Mouse (Mus musculus) MEL-GATA-1-ER (cell line): ENCODE measurements around the gene Col23a1.

ENCODE experiments used
- DNase-seq: peaks from one replicate; pipeline ENCODE4 v3.0.0-alpha.2; 2012; ENCODE audit warnings: low read depth; ENCODE audit errors: extremely low read depth

Col23a1 gene

DNA sequence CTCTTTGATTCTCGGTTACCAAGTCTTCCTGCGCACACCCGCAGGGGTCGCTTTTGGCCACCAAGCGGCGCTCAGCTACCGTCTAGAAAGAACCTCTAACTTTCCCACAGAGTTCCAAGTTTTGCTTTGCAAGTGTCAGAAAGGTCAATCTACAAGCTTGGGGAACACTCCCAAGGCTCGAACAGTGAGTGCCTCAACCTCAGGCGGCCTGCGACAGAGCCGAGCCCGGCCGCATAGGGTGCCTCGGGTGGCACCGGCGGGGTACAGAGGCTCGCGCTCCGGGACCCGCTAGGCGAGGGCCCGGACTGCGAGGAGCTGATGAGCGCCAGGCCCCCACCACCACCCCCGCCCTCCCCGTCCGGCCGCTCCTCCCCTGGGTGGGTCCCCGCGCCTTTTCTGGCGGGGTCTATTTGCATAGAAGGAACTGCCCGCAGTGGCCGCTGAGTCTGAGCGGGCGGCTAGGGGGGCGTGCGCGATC lies at the start of gene Col23a1:
Col23a1 (plus strand) TSS at position 357 of the 478 bp plus-strand sequence.
- no peak for DNase-seq

DNA sequence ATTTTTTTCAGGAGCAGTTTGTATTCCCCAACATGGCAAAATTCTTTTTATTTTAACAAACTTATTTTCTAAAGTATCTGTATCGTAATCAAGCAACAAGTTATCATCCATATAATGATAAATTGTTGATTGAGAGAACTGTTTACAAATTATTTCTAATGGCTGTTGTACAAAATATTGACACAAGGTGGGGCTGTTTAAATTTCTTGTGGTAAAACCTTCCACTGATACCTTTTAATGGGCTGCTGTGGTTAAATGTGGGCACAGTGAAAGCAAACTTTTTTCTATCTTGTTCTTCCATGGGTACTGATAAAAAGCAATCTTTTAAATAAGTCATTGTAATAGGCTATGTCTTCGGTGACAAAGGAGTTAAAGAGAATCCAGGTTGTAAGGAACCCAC lies 46.8 kb upstream of the Col23a1 start:
- no peak for DNase-seq

DNA sequence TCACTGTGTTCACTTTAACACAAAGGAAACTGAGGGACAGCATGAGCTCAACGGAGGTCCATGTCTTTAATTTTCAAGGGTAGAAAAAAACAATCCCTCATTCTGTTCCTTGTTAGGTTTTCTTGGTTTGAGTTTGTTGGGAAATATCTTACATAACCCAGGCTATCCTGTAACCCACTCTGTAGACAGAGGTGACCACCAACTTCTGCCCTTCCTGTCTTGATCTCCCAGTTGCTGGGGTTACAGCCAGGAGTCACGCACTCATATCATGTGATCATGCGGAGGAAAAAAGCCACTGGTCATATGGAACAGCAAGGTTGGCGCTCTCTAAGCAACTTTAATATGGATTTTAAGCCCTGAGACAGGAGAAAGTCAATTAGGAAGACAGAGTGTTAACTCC lies 32.7 kb upstream of the Col23a1 start:
- DNase-seq = no peak

DNA sequence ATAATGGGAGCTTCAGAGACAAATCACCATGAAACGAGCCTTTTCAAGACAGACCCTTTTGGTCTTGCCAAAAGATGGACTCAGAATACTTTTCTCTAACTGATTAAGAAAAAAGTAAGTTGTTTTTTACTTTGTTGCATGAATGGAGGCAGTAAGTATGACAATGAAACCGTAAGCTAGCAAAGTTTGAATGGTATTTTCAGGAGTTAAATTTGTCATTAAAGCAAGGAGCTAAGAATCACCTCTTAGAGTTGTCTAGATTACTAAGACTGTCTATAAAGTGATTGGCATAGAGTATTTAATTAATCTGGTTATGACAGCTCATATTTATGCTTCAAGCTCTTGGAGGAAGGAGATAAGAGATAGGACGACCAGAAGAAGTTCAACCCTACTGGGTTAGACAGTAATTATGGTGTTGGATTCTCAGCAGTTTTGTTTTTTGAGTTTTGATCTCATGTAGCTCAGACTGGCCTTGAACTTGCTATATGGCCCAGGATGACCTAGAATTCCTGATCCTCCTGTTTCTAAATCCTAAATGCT lies 28.0 kb upstream of the Col23a1 start, which contains the start of gene Clk4:
Clk4 (plus strand) TSS at position 51 of the 540 bp plus-strand sequence.
- DNase-seq = peak; percentile 26

DNA sequence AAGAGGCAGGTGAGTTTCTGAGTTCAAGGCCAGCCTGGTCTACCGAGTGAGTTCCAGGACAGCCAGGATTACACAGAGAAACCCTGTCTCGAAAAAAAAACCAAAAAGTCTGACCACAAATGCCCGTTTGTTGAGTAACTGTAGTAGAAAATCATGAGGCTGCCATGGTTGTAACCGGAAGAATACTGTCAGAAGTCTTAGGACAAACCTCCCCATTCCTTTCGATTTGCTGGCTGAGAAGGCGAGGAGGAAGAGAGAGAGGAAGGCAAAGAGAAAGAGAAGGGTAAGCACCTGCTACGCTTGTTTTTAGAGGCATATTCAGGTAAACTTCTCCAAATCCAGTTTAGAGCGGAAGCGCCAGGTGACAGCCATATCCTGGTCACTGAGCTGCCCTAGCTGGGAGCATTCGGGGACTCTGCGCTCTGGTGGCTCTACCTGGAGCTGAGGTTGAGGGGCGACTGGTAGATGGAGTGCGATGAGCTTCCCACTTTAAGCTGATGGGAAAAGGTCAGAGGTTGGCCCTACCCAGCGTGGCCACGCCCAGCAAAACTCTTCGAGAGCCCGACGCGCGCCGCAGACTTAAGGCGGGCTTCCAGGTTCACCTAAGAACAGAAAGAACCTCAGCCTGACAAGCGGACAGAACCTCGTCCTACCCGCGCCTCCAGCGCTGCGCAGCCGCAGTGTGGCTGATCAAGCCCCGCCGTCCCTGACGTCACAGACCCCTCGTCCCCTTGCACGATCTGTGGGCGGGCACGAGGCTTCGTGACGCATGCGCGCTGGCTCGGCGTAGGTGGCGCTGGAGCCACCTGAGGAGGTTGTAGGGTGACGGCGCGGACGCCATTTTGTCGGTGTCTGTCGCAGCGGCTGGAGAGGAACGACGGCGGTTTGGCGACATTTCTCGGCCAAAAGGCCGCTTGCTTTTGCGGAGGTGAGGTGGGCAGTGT lies 27.1 kb upstream of the Col23a1 start, which contains the start of gene BC049762:
BC049762 (minus strand) TSS at position 705 of the 944 bp plus-strand sequence.
- peak; percentile 92 for DNase-seq

DNA sequence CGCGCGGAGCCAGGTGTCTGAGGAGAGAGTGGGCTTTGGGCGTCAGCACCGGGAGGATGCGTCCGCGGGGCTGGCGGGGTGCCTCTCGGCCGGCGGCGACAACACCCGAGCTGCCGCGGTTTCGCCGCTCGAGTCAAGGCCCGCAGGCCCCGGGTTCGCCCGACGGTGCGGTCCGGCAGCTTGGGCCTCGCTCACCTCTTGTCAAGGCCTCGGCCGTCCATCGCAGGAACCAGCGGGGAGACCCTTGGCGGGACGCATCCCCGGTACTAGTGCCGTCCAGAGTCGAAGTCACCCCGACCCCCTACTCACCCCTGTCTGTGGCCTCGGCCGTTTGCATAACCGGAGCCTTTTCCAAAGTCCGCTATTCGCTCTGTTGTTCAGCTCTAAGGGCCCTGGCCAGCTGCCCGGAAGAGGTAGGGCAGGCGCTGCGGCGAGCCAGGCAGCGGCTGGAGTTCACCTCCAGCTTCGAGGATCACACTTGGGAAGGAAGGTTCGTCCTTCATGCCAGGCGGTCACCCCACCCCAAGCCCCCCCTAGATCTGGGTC lies 26.4 kb upstream of the Col23a1 start:
- DNase-seq = no peak

DNA sequence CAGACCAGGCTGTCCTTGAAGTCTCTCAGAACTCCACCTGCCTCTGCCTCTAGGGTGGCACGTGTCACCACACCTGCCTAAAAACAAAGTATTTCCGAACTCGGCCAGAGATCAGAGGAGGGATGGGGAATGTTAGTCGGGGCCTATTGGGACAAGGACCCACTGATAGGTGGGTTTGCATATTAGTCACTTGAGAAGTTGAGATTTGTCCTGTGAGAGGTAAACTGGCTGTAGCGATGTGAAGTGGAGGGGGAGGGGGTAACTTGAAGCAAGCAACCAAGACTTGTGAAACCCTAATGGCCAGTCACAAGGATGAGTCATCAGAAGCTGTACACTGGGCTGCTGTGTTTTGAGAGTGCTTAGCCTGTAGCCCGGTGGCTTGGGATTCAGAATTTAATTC lies 25.4 kb upstream of the Col23a1 start:
- peak; percentile 47 for DNase-seq

DNA sequence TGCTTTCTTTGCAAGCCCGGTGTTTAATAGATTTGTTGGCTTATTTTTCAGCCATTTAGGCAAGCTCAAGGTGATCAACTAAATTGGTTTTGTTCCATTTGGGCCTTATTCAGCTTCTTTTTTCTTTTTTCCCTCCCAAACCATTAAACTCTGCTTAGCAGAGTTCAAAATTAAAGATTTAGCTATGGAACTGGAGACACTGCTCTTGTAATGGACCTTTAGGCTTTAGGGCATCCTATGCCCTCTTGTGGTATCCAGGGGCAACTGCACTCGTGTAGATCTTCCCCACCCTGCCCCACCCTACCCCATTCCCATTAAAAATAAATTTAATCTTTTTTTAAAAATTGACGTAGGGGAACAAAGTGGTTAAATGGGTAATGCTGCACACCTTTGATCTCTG lies 24.4 kb upstream of the Col23a1 start:
- DNase-seq = peak; percentile 24

DNA sequence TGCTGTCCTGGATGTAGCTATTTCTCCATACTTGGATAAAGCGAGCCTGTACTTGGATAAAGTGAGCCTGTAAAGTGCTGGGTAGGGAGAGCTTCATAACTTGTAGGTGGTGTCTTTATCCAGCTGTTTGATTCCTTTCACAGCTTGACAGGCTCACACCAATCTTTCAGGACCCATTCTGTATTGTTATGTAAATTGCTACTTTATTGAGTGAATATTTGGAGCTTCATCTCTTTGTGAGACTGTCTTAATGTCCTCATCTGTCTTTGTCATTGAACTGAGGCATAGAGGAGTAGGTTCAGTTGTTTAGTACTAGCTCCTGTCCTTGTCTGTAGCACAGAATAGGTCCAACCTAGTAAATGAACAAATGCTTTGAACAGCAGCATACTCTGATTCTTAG lies 15.3 kb upstream of the Col23a1 start:
- DNase-seq = no peak

DNA sequence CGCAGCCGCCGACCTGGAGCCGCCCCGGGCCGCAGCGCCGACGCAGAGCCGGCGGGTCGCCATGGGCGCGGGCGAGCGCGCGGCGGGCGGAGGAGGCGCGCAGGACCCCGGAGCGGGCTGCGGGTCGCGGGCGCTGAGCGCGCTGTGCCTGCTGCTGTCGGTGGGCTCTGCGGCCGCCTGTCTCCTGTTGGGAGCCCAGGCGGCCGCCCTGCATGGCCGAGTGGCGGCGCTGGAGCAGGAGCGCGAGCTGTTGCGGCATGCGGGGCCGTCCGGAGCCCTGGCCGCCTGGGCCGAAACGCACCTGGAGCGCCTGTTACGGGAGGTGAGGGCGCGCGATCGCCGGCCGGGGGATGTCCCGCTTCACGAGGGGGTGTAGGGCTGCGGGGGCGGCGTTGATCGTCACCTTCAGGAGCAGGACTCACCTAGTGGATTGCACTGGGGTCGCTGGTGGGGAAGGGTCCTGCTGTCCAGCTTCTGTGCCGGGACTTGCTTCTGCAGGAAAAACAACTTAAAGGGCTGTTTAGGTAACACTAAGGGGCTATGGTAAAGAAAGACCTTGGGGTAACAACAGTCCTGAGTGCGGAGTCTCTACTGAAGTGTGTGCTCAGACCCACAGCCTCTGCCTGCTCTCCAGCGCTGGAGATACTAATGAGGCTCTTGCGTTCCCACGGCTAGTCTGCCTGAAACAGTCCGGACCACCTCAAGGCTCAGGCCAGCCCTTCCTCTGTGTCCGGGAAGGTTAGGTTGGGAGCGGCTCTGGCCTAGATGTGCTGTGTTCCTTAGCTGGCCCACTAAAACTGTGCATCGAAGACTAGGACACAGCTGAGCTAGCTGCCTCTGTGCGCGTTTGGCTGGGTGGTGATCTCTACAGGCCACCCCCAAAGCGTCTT lies 591 bp downstream of the Col23a1 start:
- DNase-seq = no peak

DNA sequence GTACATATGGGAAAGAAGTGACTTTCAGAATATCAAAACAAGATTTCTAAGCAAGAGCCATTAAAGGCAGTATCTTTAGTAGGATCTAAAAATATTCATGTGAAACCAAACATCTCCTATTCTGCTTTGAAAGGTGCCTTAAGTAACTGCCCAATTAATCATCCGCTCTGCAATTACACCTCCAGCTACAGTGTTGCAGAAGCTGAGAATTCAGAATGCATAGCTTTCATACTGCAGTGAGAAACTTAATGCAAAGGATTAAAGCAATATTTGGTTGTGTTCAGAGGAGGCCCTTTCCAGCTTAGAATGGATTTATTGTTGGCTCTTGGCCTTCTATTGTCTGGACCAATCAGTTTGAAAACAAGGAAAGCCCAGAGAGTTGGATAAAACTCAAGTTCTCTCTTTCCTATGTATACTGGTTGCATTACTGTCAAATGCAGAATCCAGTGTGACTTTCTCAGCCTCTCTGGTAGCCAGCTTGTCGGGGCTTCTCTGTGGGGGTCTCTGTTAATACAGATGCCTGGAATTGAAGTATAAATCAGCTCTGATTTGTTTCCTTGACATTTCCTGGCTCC lies 4.3 kb downstream of the Col23a1 start:
- no peak for DNase-seq

DNA sequence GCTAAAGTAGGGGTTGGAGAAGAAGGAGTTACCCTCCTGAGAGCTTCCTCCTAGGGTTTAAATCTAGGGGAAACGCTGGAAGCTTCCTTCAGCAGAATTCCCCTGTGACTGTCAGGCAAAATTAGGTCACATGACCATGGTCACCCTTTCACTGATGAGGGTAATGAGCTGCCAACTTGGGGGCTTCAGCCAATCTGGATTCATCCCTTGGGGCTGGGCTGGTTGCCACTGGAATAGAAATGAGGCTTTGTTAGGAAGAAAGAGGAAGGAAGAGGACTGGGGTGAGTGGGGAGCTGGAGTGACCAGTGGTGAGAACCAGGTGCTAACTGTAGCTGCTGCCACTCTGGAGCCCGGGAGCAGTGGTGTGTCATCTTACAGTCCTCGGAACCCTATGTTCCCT lies 6.0 kb downstream of the Col23a1 start:
- DNase-seq = no peak

DNA sequence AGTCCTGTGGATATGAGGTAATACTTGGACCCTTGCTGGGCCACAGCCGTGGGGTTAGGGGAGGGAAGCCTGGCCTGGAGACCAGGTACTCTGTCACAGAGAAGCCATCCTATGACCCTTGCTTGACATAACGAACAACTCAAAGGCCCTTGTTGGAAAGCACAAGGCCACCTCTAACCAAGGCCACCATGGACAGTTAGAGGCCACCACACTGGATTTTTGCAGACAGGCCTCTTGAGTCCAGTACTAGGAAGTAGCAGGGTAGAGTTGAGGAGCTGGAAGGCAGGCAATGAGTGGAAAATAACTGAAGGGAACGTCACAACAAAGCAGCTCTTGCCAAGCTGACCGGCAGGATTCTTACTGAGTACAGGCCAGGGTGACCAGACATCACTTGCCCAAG lies 9.0 kb downstream of the Col23a1 start:
- DNase-seq = no peak

DNA sequence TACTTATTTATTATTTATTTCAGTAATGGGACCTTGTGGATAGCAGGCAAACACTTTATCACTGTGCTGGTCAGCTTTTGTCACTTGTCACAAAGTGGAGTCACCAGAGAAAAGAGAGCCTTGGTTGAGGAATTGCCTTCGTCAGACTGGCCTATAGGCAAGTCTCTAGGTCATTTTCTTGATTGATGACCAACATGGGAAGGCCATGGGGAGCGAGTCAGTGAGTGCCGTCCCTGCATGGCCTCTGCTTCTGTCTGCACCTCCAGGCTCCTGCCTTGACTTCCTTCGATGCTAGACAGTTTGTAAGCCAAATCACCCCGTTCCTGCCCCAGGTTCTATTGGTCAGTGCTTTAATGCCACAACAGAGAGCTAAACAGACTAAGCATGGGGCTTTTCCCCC lies 12.7 kb downstream of the Col23a1 start:
- DNase-seq = no peak

DNA sequence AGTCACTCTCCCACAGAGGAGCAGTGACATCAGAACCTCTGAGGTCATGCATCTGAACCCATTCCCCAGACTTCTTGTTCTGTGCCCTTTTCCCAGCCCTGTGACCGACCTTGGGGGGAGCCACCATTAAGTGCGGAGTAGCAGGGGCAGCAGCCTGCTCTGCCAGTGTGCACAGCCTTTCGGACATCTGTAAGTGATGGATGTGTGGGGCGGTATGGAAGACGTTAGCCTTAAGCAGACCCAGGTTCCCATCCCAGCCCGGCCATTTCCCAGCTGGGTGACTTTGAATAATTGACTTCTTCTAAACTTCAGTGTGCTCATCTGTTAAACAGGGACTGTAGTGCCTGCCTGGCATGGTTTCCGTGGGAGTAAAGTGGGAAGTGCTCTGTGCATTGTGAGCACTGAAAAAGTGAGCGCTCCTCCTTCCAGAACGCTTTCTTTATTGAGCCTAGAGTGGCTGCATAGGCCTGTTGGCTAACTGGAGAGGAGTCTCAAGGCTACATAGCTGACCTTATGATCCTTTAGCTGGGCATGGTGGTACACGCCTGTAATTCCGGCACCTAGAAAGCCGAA lies 14.3 kb downstream of the Col23a1 start:
- DNase-seq = no peak

DNA sequence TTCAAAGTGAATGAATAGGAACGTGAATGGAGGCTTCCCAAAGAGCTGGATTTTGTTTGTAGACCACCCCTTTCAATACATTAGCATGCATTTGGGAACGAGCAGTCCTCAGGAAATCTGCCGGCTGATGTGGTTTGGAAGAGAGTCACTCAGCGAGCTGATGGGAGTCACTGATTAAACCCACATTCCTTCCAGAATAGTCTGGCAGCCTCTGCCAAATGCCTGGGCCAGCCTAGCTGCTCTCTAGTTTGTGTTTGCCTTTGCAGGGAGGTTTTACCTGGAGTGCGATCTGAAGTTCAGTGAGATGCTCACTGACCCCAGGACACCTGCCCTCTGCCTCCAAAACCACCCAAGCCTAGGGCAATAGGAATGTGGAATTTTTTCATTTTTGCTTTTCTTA lies 18.6 kb downstream of the Col23a1 start:
- DNase-seq = no peak

DNA sequence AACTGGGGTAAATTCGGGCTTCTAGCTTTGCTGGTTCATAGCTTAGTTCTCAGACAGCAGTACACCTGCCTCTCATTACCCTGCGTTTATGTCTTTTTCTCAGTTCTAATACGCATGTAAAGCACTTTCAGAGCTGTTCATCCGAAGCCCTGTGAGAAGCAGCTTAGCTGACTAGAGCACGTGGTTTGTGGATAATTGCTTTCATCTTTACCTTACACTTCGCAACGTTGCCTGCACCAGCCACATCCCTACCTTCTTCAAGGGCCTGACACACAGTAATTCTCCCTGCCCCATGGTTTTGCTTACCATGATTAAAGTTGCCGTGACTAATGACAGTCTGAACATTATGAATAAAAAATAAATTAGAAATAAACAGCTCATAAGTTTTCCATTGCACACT lies 22.1 kb downstream of the Col23a1 start:
- DNase-seq = no peak

DNA sequence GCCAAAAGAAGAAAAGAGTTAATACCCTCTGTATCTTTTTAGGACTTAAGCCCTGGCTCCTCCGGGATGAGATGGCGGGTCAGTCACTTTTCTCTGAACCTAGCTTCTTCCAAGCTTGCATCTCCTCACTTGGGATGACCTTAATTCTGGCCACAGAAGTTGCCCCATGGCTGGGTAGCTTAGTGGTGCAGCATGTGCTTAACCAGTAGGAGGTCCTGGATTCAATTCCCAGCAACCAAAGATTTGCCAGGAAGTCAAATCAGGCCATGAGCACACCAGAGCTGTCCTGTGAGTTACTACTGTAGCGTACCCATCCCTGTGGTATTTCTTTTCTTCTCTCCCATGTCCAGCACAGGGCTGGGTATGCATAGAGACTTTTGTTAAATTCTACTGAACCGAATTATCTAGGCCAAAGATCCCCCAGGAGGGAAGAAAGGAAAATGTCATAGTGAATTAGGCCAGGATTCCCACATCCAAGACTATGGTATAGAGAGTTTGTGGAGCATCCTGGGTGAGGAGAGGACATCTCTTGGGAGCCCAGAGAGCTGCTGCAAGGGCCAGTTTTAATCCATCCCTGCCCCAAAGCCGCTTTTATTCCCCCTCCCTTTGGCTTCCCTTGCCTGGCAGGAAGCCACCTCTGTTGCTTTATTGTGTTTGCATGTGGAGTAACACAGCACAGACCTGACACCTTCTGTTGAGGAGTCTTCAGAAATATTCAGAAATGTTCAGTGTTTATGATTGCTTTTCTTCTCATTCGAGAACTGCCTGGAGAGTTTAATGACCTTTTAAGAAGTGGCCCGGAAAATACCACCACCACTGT lies 26.5 kb downstream of the Col23a1 start:
- DNase-seq = no peak

DNA sequence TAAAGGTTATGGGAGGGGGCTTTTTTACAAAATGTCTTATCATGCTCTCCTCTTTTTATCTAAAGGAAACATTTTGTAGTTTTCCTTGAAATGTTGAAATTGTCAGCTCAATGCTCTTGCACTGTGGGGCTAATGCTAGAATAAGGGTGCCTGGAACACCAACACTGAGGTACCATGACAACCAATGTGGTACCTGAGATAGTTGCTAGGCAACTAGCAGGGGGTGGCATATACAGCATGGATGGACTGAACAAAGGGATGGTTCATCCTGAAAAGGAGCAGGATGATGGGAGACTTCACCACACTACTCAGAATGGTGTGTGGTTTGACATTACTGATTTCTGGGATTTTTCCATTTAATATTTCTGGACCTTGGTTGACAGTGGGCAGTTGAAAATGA lies 30.9 kb downstream of the Col23a1 start:
- DNase-seq = no peak

DNA sequence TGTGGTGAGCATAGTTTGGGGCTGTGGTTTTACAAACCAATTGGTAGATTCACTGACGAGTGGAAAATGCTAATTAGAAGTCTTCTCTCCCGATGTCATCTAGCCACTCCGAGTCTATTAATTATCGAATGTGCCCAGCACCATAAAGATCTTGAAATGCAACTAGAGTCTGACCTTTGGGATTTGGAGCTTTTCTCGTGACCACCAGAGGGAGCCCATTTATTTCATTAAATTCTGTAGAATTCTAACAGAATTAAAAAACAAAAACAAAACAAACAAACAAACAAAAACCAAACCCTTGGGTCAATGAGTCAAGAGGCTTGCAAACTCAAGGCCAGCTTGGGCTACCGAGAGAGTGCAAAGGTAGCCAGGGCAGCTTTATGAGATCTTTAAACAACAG lies 37.2 kb downstream of the Col23a1 start:
- DNase-seq = no peak
